Mouse (Mus musculus) heart, adult 2 months (tissue): Measurements from ENCODE around the gene Wnt6.

Experiments
- CTCF ChIP-seq: fragments of 200-600 bp; IDR thresholded peaks from 2 replicates; pipeline ENCODE4 v1.8.1; 2022; ENCODE audit warnings: antibody characterized with exemption, mild to moderate bottlenecking, moderate library complexity
- EP300 ChIP-seq: fragments of 200-500 bp; IDR thresholded peaks from 2 replicates; pipeline ENCODE4 v1.6.1; 2011; ENCODE audit warnings: low read depth, low read length, control low read depth; ENCODE audit not compliant: insufficient read depth

GRCm38 (mm10) chr1:74814931-74815647, 43.4 kb downstream of the Wnt6 start:
- TF ChIP-seq EP300 (no peak), CTCF (no peak)
